Comparison of ENCODE assay signal across 27 mouse cellular contexts in the genomic region with DNA sequence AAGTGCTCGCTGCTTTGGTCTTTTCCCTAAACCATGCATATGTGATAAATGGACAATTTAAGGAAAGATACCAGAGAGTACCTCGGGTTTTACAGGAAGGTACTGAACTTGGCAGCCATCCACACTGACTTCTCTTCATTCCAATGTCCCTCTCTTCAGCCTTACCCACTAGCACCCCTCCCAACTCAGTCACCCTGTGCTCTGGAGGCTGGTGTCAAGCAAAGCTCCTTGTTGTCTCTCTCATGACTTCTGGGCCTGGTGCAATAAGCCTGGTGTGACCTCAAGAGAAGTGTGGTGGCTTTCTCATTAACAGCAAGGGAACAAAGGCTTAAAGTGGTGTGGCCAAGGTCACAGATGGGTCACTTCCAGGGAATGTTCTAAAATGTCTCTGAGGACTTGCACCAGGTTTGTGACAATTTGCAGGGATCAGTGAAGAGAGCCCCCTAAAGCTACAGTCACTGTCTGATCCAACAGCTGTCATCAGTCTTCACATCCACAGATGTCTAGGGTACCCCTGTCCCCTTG. TPM values are rescaled to one million over a fixed set of nuclear protein-coding genes. Genes with fewer than 3 reads are reported as not detected.
A peak's percentile ranks its signal among the peaks of the same experiment; 100 is the strongest.
DNase-seq lines count a peak whose midpoint lies in the region; ATAC-seq and TF ChIP-seq lines count a peak whose summit lies in the region.
"Had no signal": no experiment of that assay in that cellular context is flagged by ENCODE, and none has a peak within 500 bp of the region (broad histone marks: within the 10 kb centered on the region; RNA-seq: fewer than 3 reads in every experiment).

No protein-coding gene starts in this region.

- no peaks in the 10 kb centered on the region for H3K9me3 ChIP-seq in heart, embryonic 10.5 days
- H3K9me3 ChIP-seq in hindbrain, embryonic 13.5 days = no peaks in the 10 kb centered on the region
- H3K9me3 ChIP-seq in hindbrain, embryonic 14.5 days (ENCODE audit: control insufficient read depth, low read length) = no peaks in the 10 kb centered on the region
- H3K9me3 ChIP-seq in liver, postnatal 0 days (ENCODE audit: low read length) = no peaks in the 10 kb centered on the region
- H3K9me3 ChIP-seq: embryonic facial prominence, embryonic 10.5 days; embryonic facial prominence, embryonic 15.5 days; forebrain, embryonic 12.5 days; intestine, embryonic 15.5 days; midbrain, embryonic 15.5 days; neural tube, embryonic 15.5 days had no signal

- H3K36me3 ChIP-seq in heart, embryonic 10.5 days = no peaks in the 10 kb centered on the region
- 0 out of 2 replicates have a peak, but pooled peaks cover 3% of the 10 kb centered on the region for H3K36me3 ChIP-seq in hindbrain, embryonic 13.5 days
- H3K36me3 ChIP-seq in hindbrain, embryonic 14.5 days (replicated peaks; ENCODE audit: control insufficient read depth, insufficient read depth) = no peaks in the 10 kb centered on the region
- peaks cover 7% of the 10 kb centered on the region for H3K36me3 ChIP-seq in liver, postnatal 0 days (replicated peaks; ENCODE audit: insufficient read depth, low read length)
- H3K36me3 ChIP-seq: embryonic facial prominence, embryonic 10.5 days; embryonic facial prominence, embryonic 15.5 days; forebrain, embryonic 12.5 days; intestine, embryonic 15.5 days; midbrain, embryonic 15.5 days; neural tube, embryonic 15.5 days had no signal

- no peak overlapping the region for H3K4me2 ChIP-seq in hindbrain, embryonic 13.5 days
- H3K4me2 ChIP-seq in hindbrain, embryonic 14.5 days (replicated peaks) = no peak overlapping the region
- peak overlapping the region; percentile 31; the same call in 1 of the 2 replicates for H3K4me2 ChIP-seq in liver, postnatal 0 days (ENCODE audit: low read depth, low read length)
- H3K4me2 ChIP-seq: embryonic facial prominence, embryonic 15.5 days; forebrain, embryonic 12.5 days; intestine, embryonic 15.5 days; liver, embryonic 11.5 days; midbrain, embryonic 15.5 days had no signal

- H3K4me3 ChIP-seq in heart, embryonic 10.5 days = no peak overlapping the region
- H3K4me3 ChIP-seq in hindbrain, embryonic 13.5 days = no peak overlapping the region
- no peak overlapping the region for H3K4me3 ChIP-seq in hindbrain, embryonic 14.5 days (replicated peaks; ENCODE audit: low read length)
- H3K4me3 ChIP-seq in liver, postnatal 0 days (ENCODE audit: low read depth, low read length) = no peak overlapping the region
- H3K4me3 ChIP-seq: embryonic facial prominence, embryonic 10.5 days; embryonic facial prominence, embryonic 15.5 days; forebrain, embryonic 12.5 days; intestine, embryonic 15.5 days; midbrain, embryonic 15.5 days; neural tube, embryonic 15.5 days had no signal

- ATAC-seq in hindbrain, embryonic 13.5 days (ENCODE audit: low FRiP score) = no peak
- no peak for ATAC-seq in hindbrain, embryonic 14.5 days (ENCODE audit: low FRiP score)
- no peak for ATAC-seq in liver, postnatal 0 days
- ATAC-seq: forebrain, postnatal 0 days; hindbrain, embryonic 16.5 days; intestine, embryonic 15.5 days; midbrain, embryonic 15.5 days had no signal

- H3K9ac ChIP-seq in hindbrain, embryonic 13.5 days = no peak overlapping the region
- H3K9ac ChIP-seq in hindbrain, embryonic 14.5 days = no peak overlapping the region
- H3K9ac ChIP-seq in liver, postnatal 0 days (replicated peaks) = 0 out of 2 replicates have a peak overlapping the region, but pooled peaks have one; percentile 3
- H3K9ac ChIP-seq: embryonic facial prominence, embryonic 15.5 days; forebrain, embryonic 12.5 days; forebrain, postnatal 0 days; intestine, embryonic 15.5 days; midbrain, embryonic 15.5 days; neural tube, embryonic 15.5 days had no signal

- WGBS in heart, embryonic 10.5 days = 28% methylated on average over 2 of the region's 2 CpGs
- 80% methylated on average over 2 of the region's 2 CpGs for WGBS in hindbrain, embryonic 13.5 days
- WGBS in hindbrain, embryonic 14.5 days = 73% methylated on average over 2 of the region's 2 CpGs
- 48% methylated on average over 2 of the region's 2 CpGs for WGBS in liver, postnatal 0 days (ENCODE audit: insufficient replicate concordance)

- DNase-seq in gastrocnemius, adult 18-20 months (ENCODE audit: low spot score) = peak; percentile 8
- no peak for DNase-seq in gastrocnemius, adult 8-10 months (ENCODE audit: low spot score in 2 of 2)
- peak; percentile 28 to 78 for DNase-seq in heart, adult 9 months (ENCODE audit: low spot score in 2 of 2)
- no peak for DNase-seq in heart, embryonic 10.5 days (ENCODE audit: low spot score)
- no peak for DNase-seq in hindbrain, embryonic 14.5 days (ENCODE audit: low spot score)
- no peak for DNase-seq in liver, postnatal 0 days
- no peak for DNase-seq in liver
- DNase-seq: cerebellum, adult 8-10 months; cerebellum, postnatal 25 days; forebrain, postnatal 0 days; gastrocnemius, postnatal 36 days; kidney, adult 9 months; kidney, postnatal 14 days; lung, postnatal 10 days; retina, postnatal 1 day; right cerebral cortex, postnatal 14 days; thymus, postnatal 4 days had no signal

- no peak for TF ChIP-seq CTCF in liver, postnatal 0 days (IDR thresholded peaks at IDR 0.05; ENCODE audit: low read depth)

- H3K27ac ChIP-seq in heart, embryonic 10.5 days = no peak overlapping the region
- 0 out of 2 replicates have a peak overlapping the region, but pooled peaks have one; percentile 30 for H3K27ac ChIP-seq in hindbrain, embryonic 13.5 days
- H3K27ac ChIP-seq in hindbrain, embryonic 14.5 days = no peak overlapping the region
- H3K27ac ChIP-seq in liver, postnatal 0 days (ENCODE audit: low read depth) = peak overlapping the region; percentile 68; the same call in 1 of the 2 replicates
- H3K27ac ChIP-seq: embryonic facial prominence, embryonic 10.5 days; embryonic facial prominence, embryonic 15.5 days; forebrain, embryonic 12.5 days; intestine, embryonic 15.5 days; midbrain, embryonic 15.5 days; neural tube, embryonic 15.5 days had no signal

- H3K27me3 ChIP-seq in heart, embryonic 10.5 days (ENCODE audit: insufficient read depth, poor library complexity, severe bottlenecking) = peaks cover 16% of the 10 kb centered on the region
- H3K27me3 ChIP-seq in hindbrain, embryonic 13.5 days = 0 out of 2 replicates have a peak, but pooled peaks cover under 1% of the 10 kb centered on the region
- no peaks in the 10 kb centered on the region for H3K27me3 ChIP-seq in hindbrain, embryonic 14.5 days (ENCODE audit: control insufficient read depth, insufficient read depth, low read length)
- no peaks in the 10 kb centered on the region for H3K27me3 ChIP-seq in liver, postnatal 0 days (ENCODE audit: insufficient read depth, low read length)
- H3K27me3 ChIP-seq: embryonic facial prominence, embryonic 15.5 days; intestine, embryonic 15.5 days; midbrain, embryonic 15.5 days; neural tube, embryonic 15.5 days; Patski had no signal

- TF ChIP-seq EP300 in liver, postnatal 0 days (IDR thresholded peaks at IDR 0.05; ENCODE audit: low read depth) = no peak

- H3K4me1 ChIP-seq in heart, embryonic 10.5 days = peaks cover 17% of the 10 kb centered on the region
- peaks cover 13% of the 10 kb centered on the region for H3K4me1 ChIP-seq in hindbrain, embryonic 13.5 days (replicated peaks)
- 0 out of 2 replicates have a peak, but pooled peaks cover 13% of the 10 kb centered on the region for H3K4me1 ChIP-seq in hindbrain, embryonic 14.5 days (replicated peaks; ENCODE audit: control insufficient read depth, insufficient read depth, low read length)
- peaks cover 9% of the 10 kb centered on the region for H3K4me1 ChIP-seq in liver, postnatal 0 days (ENCODE audit: insufficient read depth)
- H3K4me1 ChIP-seq: embryonic facial prominence, embryonic 15.5 days; intestine, embryonic 15.5 days had no signal

RNA-seq across cellular contexts. Expression of gene Slc41a3, which starts 47.9 kb away (rescaled TPM):
- 10 to 100 TPM; 83.4 to 93.7 TPM for total RNA-seq in gastrocnemius, adult 18-20 months (2021)
- total RNA-seq in gastrocnemius, adult 8-10 months (2022) = 10 to 100 TPM; 60.8 to 78.9 (median 75.8) TPM
- 8.2 and 9.4 TPM in 2 replicates for polyA plus RNA-seq in heart, embryonic 10.5 days (2016; fragmentation: Nextera tagmentation; extraction: Ambion mirVana)
- 5.1 and 5.5 TPM in 2 replicates for polyA plus RNA-seq in hindbrain, embryonic 13.5 days (2015; fragmentation: Nextera tagmentation; extraction: Ambion mirVana)
- 6.9 and 7.8 TPM in 2 replicates for polyA plus RNA-seq in hindbrain, embryonic 14.5 days (2014; fragmentation: Nextera tagmentation; extraction: Ambion mirVana)
- 23.2 and 23.4 TPM in 2 replicates for polyA plus RNA-seq in liver, postnatal 0 days (2015; fragmentation: Nextera tagmentation; extraction: Ambion mirVana)

Comparison
In these comparisons a context has a peak if more than half of its experiments do, and no peak if none do; other contexts are left out.
1. DNase-seq: peak in gastrocnemius, adult 18-20 months (single experiment) and heart, adult 9 months (2 of 2); none in gastrocnemius, adult 8-10 months (0 of 2), heart, embryonic 10.5 days (single experiment), hindbrain, embryonic 14.5 days (single experiment), liver, postnatal 0 days (single experiment) and liver (single experiment).
2. H3K27ac ChIP-seq: peak in hindbrain, embryonic 13.5 days (single experiment) and liver, postnatal 0 days (single experiment); none in heart, embryonic 10.5 days (single experiment) and hindbrain, embryonic 14.5 days (single experiment).